Mouse (Mus musculus): ENCODE data around the gene Nthl1. TPM values are rescaled to one million over a fixed set of nuclear protein-coding genes. Genes with fewer than 3 reads are reported as not detected.

Nthl1 gene
- polyA plus RNA-seq, 1 experiment from 2014 or later = 14.9 TPM

DNA sequence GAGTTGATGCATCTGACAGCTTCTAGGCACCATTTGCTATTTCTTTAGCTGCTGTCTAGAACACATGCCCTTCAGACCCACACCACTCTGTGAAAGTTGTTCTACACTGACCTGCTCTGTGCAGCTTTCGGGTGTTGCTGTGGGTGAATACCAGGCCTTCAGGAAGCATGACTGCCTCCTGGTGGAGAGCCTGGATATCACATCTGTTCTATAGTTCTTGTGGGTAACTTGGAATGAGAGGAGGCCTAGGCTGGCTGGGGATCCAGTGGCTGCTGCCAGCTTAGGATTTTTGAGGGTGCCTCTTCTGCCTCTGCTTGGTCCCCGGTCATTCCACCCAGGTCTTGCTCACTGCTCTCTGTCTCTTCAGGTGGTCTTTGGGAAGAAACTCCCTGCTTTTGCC is 43.7 kb downstream of the Nthl1 start:
- peaks cover 12% of the 10 kb centered on the region for H3K4me1 ChIP-seq
- 61% methylated on average over 2 of the region's 2 CpGs for WGBS
- no peak overlapping the region for H3K4me3 ChIP-seq
- H3K27me3 ChIP-seq = no peaks in the 10 kb centered on the region
- H3K9ac ChIP-seq (replicated peaks) = no peak overlapping the region
- peaks cover 57% of the 10 kb centered on the region for H3K36me3 ChIP-seq
- no peak overlapping the region for H3K27ac ChIP-seq (replicated peaks)
- H3K9me3 ChIP-seq = no peaks in the 10 kb centered on the region
- ATAC-seq (ENCODE audit: low FRiP score, low read depth) = no peak
- no peak overlapping the region for H3K4me2 ChIP-seq (replicated peaks)

DNA sequence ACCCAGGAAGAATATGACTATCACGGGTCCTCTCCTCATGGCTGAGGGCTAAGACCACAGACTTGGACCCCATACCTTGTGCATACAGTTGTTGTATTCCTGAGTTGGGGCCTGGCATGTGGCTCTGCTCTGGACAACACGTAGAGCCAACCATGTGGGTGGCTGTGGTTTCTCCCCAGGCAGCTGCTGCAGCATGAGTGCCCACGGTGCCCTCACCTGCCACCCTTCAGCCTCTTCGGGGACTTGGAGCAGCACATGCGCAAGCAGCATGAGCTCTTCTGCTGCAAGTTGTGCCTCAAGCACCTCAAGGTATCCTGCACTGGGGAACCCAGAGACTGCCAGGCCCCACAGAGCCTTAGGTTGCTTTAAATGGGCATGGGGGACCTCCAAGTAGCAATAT is 44.4 kb downstream of the Nthl1 start:
- Histone ChIP-seq H3K4me1 (peaks cover 5% of the 10 kb centered on the region), H3K27ac (replicated peaks) (no peak overlapping the region), H3K36me3 (peaks cover 64% of the 10 kb centered on the region), H3K9ac (replicated peaks) (no peak overlapping the region), H3K4me3 (no peak overlapping the region), H3K4me2 (replicated peaks) (no peak overlapping the region), H3K9me3 (no peaks in the 10 kb centered on the region), H3K27me3 (no peaks in the 10 kb centered on the region)
- WGBS = 98% methylated on average over 5 of the region's 5 CpGs
- ATAC-seq (ENCODE audit: low FRiP score, low read depth) = no peak

- WGBS = 91% methylated on average over 24 of the region's 24 CpGs
- H3K4me1 ChIP-seq = no peaks in the 10 kb centered on the region
- H3K4me3 ChIP-seq = no peak overlapping the region
- no peaks in the 10 kb centered on the region for H3K27me3 ChIP-seq
- H3K9me3 ChIP-seq = no peaks in the 10 kb centered on the region
- H3K4me2 ChIP-seq (replicated peaks) = no peak overlapping the region
- no peak overlapping the region for H3K27ac ChIP-seq (replicated peaks)
- peaks cover 71% of the 10 kb centered on the region for H3K36me3 ChIP-seq
- no peak for ATAC-seq (ENCODE audit: low FRiP score, low read depth)
- no peak overlapping the region for H3K9ac ChIP-seq (replicated peaks)
These were observed 45.1 kb downstream of the Nthl1 start for GRCm38 (mm10) chr17:24677500-24678080.

DNA sequence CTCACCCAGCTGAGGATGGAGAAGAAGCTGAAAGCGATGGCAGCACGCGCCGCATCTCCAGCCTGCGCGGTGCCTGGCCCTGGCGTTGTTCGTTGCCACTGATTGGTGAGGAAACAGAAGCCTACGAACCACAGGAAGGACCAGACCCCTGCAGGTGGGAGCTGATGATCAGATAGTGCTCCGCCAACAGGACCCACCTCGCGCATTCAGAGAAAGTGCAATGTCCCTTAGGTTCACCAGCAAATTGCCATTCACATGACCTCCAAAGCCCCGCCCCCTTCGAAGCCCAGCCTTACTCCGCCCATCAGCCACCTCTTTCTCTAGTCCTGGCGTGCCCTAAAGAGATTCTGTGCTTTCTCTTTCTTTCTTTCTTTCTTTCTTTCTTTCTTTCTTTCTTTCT is 54.0 kb downstream of the Nthl1 start:
- 31% methylated on average over 16 of the region's 16 CpGs for WGBS
- Histone ChIP-seq H3K4me3 (no peak overlapping the region), H3K27me3 (peaks cover 52% of the 10 kb centered on the region), H3K27ac (replicated peaks) (no peak overlapping the region), H3K4me2 (replicated peaks) (peak overlapping the region; percentile 6; the same call in 1 of the 2 replicates), H3K9me3 (no peaks in the 10 kb centered on the region), H3K36me3 (peaks cover 11% of the 10 kb centered on the region), H3K9ac (replicated peaks) (no peak overlapping the region), H3K4me1 (peaks cover 23% of the 10 kb centered on the region)
- no peak for ATAC-seq (ENCODE audit: low FRiP score, low read depth)

- peak overlapping the region; percentile 50 for H3K4me2 ChIP-seq (replicated peaks)
- WGBS = 1% methylated on average over 25 of the region's 25 CpGs
- peak overlapping the region; percentile 28 for H3K4me3 ChIP-seq
- peaks cover 23% of the 10 kb centered on the region for H3K4me1 ChIP-seq
- ATAC-seq (ENCODE audit: low FRiP score, low read depth) = no peak
- H3K27ac ChIP-seq (replicated peaks) = no peak overlapping the region
- H3K9me3 ChIP-seq = no peaks in the 10 kb centered on the region
- H3K36me3 ChIP-seq = peaks cover 7% of the 10 kb centered on the region; the same call in 1 of the 2 replicates
- H3K9ac ChIP-seq (replicated peaks) = peak overlapping the region; percentile 39; the same call in 1 of the 2 replicates
- H3K27me3 ChIP-seq = peaks cover 52% of the 10 kb centered on the region
These were observed 54.7 kb downstream of the Nthl1 start for GRCm38 (mm10) chr17:24687146-24687595.

- peak overlapping the region; percentile 39; the same call in 1 of the 2 replicates for H3K9ac ChIP-seq (replicated peaks)
- H3K27me3 ChIP-seq = peaks cover 52% of the 10 kb centered on the region
- no peak for ATAC-seq (ENCODE audit: low FRiP score, low read depth)
- peak overlapping the region; percentile 50 for H3K4me2 ChIP-seq (replicated peaks)
- WGBS = 20% methylated on average over 23 of the region's 23 CpGs
- H3K9me3 ChIP-seq = no peaks in the 10 kb centered on the region
- peak overlapping the region; percentile 28 for H3K4me3 ChIP-seq
- H3K27ac ChIP-seq (replicated peaks) = no peak overlapping the region
- peaks cover 7% of the 10 kb centered on the region; the same call in 1 of the 2 replicates for H3K36me3 ChIP-seq
- H3K4me1 ChIP-seq = peaks cover 23% of the 10 kb centered on the region
These were observed 55.1 kb downstream of the Nthl1 start for GRCm38 (mm10) chr17:24687599-24687998.

Small RNA genes lying within 50 kb of the gene (microRNA-seq; reads per million reads assigned to microRNA genes)
- not detected for gene Gm24589

Other genes with a start within 250 kb of the Nthl1 start
- 367 and 378 TPM in 2 replicates for gene Rnps1, start 218.1 kb upstream of the Nthl1 start, polyA plus RNA-seq (2016; fragmentation: Nextera tagmentation; extraction: Ambion mirVana)
- 53.7 and 68.0 TPM in 2 replicates for gene Eci1, start 206.0 kb upstream of the Nthl1 start, polyA plus RNA-seq (2016; fragmentation: Nextera tagmentation; extraction: Ambion mirVana)
- 5.3 and 5.5 TPM in 2 replicates for gene Dnase1l2, start 189.6 kb upstream of the Nthl1 start, polyA plus RNA-seq (2016; fragmentation: Nextera tagmentation; extraction: Ambion mirVana)
- gene E4f1, start 162.4 kb upstream of the Nthl1 start, polyA plus RNA-seq (2016; fragmentation: Nextera tagmentation; extraction: Ambion mirVana) = 36.5 and 41.9 TPM in 2 replicates
- gene Pgp, start 162.3 kb upstream of the Nthl1 start, polyA plus RNA-seq (2016; fragmentation: Nextera tagmentation; extraction: Ambion mirVana) = 60.0 TPM in 2 replicates
- gene Bricd5, start 158.8 kb upstream of the Nthl1 start, polyA plus RNA-seq (2016; fragmentation: Nextera tagmentation; extraction: Ambion mirVana) = 0.34 TPM in 1 of 2 replicates, not detected in the other
- gene Mlst8, start 153.6 kb upstream of the Nthl1 start, polyA plus RNA-seq (2016; fragmentation: Nextera tagmentation; extraction: Ambion mirVana) = 37.0 TPM in 2 replicates
- gene Caskin1, start 144.1 kb upstream of the Nthl1 start, polyA plus RNA-seq (2016; fragmentation: Nextera tagmentation; extraction: Ambion mirVana) = 20.2 and 23.0 TPM in 2 replicates
- 92.4 and 94.9 TPM in 2 replicates for gene Traf7, start 104.7 kb upstream of the Nthl1 start, polyA plus RNA-seq (2016; fragmentation: Nextera tagmentation; extraction: Ambion mirVana)
- gene Rab26, start 98.5 kb upstream of the Nthl1 start, polyA plus RNA-seq (2016; fragmentation: Nextera tagmentation; extraction: Ambion mirVana) = 1.9 and 2.2 TPM in 2 replicates
- gene Pkd1, start 82.8 kb upstream of the Nthl1 start, polyA plus RNA-seq (2016; fragmentation: Nextera tagmentation; extraction: Ambion mirVana) = 25.1 and 27.1 TPM in 2 replicates
- gene Tsc2, start 50 bp upstream of the Nthl1 start, polyA plus RNA-seq (2016; fragmentation: Nextera tagmentation; extraction: Ambion mirVana) = 82.2 and 89.6 TPM in 2 replicates
- 26.4 and 33.8 TPM in 2 replicates for gene Slc9a3r2, start 17.6 kb downstream of the Nthl1 start, polyA plus RNA-seq (2016; fragmentation: Nextera tagmentation; extraction: Ambion mirVana)
- gene Npw, start 25.8 kb downstream of the Nthl1 start, polyA plus RNA-seq (2016; fragmentation: Nextera tagmentation; extraction: Ambion mirVana) = not detected in 2 replicates
- gene Zfp598, start 37.0 kb downstream of the Nthl1 start, polyA plus RNA-seq (2016; fragmentation: Nextera tagmentation; extraction: Ambion mirVana) = 23.5 and 25.0 TPM in 2 replicates
- gene Syngr3, start 57.3 kb downstream of the Nthl1 start, polyA plus RNA-seq (2016; fragmentation: Nextera tagmentation; extraction: Ambion mirVana) = 27.6 and 31.7 TPM in 2 replicates
- 43.9 and 48.4 TPM in 2 replicates for gene Gfer, start 63.5 kb downstream of the Nthl1 start, polyA plus RNA-seq (2016; fragmentation: Nextera tagmentation; extraction: Ambion mirVana)
- 1.7 and 2.2 TPM in 2 replicates for gene Noxo1, start 63.6 kb downstream of the Nthl1 start, polyA plus RNA-seq (2016; fragmentation: Nextera tagmentation; extraction: Ambion mirVana)
- 86.8 and 97.6 TPM in 2 replicates for gene Tbl3, start 75.0 kb downstream of the Nthl1 start, polyA plus RNA-seq (2016; fragmentation: Nextera tagmentation; extraction: Ambion mirVana)
- gene Rnf151, start 85.4 kb downstream of the Nthl1 start, polyA plus RNA-seq (2016; fragmentation: Nextera tagmentation; extraction: Ambion mirVana) = 0.24 TPM in 1 of 2 replicates, not detected in the other
- gene Rps2, start 85.4 kb downstream of the Nthl1 start, polyA plus RNA-seq (2016; fragmentation: Nextera tagmentation; extraction: Ambion mirVana) = 892 and 929 TPM in 2 replicates
- gene Ndufb10, start 91.8 kb downstream of the Nthl1 start, polyA plus RNA-seq (2016; fragmentation: Nextera tagmentation; extraction: Ambion mirVana) = 201 and 205 TPM in 2 replicates
- gene Rpl3l, start 95.1 kb downstream of the Nthl1 start, polyA plus RNA-seq (2016; fragmentation: Nextera tagmentation; extraction: Ambion mirVana) = not detected in 2 replicates
- gene Msrb1, start 104.0 kb downstream of the Nthl1 start, polyA plus RNA-seq (2016; fragmentation: Nextera tagmentation; extraction: Ambion mirVana) = 18.4 and 20.8 TPM in 2 replicates
- 0.41 and 0.63 TPM in 2 replicates for gene Hs3st6, start 120.3 kb downstream of the Nthl1 start, polyA plus RNA-seq (2016; fragmentation: Nextera tagmentation; extraction: Ambion mirVana)
- gene Meiob, start 171.6 kb downstream of the Nthl1 start, polyA plus RNA-seq (2016; fragmentation: Nextera tagmentation; extraction: Ambion mirVana) = not detected in 2 replicates
- gene Hagh, start 207.5 kb downstream of the Nthl1 start, polyA plus RNA-seq (2016; fragmentation: Nextera tagmentation; extraction: Ambion mirVana) = 29.4 and 31.2 TPM in 2 replicates
- gene Fahd1, start 217.7 kb downstream of the Nthl1 start, polyA plus RNA-seq (2016; fragmentation: Nextera tagmentation; extraction: Ambion mirVana) = 18.1 and 20.5 TPM in 2 replicates
- 0.17 and 0.27 TPM in 2 replicates for gene Igfals, start 233.3 kb downstream of the Nthl1 start, polyA plus RNA-seq (2016; fragmentation: Nextera tagmentation; extraction: Ambion mirVana)

Data from midbrain, embryonic 12.5 days (tissue).